Mouse (Mus musculus): ENCODE results near the gene Dzip1.

Gene Dzip1

GRCm38 (mm10) chr14:118836145-118836544 is 89.1 kb downstream of the Dzip1 start:
- DNase-seq (ENCODE audit: low spot score in 2 of 2) = no peak

DNA sequence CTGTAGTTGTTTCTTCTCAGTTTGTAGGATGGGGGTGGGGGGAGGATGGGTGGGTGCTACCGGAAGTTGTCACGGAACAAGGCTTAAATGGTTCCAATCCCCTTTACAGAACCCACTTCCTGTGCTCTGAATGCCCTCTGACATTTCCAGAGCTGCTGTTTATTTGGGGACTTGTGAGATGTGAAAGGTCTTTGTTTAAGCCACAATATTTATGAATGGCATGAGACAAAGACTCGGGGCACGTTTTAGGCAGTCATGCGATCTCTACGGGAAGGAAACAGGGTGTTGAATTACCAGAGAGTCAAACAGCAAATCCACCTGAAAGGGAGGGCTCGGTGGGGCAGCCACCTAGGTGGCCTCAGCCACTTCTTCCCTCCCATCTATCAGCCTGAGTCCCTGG is 90.9 kb downstream of the Dzip1 start:
- no peak for DNase-seq (ENCODE audit: low spot score in 2 of 2)

DNA sequence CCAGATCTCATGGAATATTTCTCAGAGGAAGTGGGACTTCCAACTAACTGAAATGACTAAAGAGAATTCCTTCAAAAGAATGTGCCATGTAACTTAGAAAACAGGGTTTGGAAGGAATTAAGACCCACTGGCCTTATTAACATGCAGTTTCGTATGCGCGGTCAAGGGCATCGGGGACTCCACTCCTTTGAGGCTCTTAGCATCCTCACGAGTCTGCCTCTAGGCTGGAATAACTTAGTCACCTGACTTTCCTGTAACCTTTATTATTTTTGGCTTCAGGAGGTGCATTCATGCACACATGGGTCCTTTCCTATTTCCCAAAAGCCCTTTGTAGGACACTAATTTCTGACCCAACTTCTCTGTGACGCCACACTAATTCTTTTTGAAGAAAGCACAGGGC is 92.0 kb downstream of the Dzip1 start:
- DNase-seq (ENCODE audit: low spot score in 2 of 2) = no peak

DNA sequence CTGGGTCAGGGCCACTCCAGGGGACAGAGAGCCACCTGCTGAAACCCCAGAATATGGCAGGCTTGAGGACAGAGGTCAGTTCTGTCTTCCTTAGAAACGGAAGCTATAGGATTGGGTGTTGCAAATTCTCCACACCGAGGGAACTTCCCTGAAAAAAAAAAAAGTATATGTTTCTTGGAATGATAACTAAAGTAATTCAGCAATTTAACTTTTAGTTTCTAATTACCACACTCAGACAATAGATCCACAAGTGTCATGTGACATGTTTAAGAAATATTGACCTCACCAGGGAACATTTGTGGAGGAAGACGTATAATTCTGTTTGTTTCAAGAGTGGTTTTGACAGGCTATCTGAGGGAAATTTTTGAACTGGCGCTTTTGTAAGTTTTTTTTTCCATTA is 93.7 kb downstream of the Dzip1 start:
- DNase-seq (ENCODE audit: low spot score in 2 of 2) = no peak

DNA sequence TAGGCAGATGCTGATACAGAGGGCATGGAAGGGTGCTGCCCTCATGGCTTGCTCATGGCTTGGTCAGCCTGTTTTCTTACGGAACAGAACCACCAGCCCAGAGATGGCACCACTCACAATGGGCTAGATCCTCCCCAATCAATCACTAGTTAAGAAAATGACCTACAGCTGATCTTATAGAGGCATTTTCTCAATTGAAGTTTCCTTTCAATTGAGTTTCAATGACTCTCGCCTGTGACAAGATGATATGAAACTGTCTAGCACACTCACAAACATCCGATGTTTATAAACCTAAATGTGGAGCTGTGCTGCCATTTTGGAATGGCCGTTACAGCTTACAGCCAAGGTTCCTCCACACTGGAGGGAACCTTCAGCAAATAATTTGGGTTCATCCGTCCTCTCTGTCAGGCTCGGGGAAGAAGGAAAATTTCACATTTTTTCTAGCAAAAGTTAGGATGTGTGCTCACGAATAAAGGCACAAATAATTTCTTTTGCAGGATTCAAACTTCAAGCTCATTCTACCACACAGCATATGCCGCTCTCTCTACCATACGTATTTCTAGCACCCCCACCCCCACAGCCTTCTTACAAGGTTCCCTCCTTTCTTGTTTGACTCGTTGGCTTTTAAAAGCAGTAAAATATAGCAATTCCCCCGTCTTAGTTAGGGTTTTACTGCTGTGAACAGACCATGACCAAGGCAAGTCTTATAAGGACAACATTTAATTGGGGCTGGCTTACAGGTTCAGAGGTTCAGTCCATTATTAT is 95.7 kb downstream of the Dzip1 start:
- no peak for DNase-seq (ENCODE audit: low spot score in 2 of 2)

- no peak for DNase-seq (ENCODE audit: low spot score in 2 of 2)
Measured at GRCm38 (mm10) chr14:118827283-118827904, 97.9 kb downstream of the Dzip1 start.

- DNase-seq (ENCODE audit: low spot score in 2 of 2) = no peak
Measured at GRCm38 (mm10) chr14:118826346-118826745, 98.9 kb downstream of the Dzip1 start.
